Mouse (Mus musculus): ENCODE data around the gene Zfp146.
A peak's percentile ranks its signal among the peaks of the same experiment; 100 is the strongest.
"Not testable (repeated sequence)": the region's sequence is repeated elsewhere in the genome, so short reads cannot be mapped to it uniquely, and the experiment has no call there.

Gene Zfp146

GRCm38 (mm10) chr7:30189116-30189491, 19.6 kb upstream of the Zfp146 start:
- DNase-seq: no peak

- DNase-seq: no peak
Measured at GRCm38 (mm10) chr7:30188344-30189115, 19.0 kb upstream of the Zfp146 start.

GRCm38 (mm10) chr7:30184641-30185348, 15.2 kb upstream of the Zfp146 start:
- DNase-seq: no peak

GRCm38 (mm10) chr7:30183879-30184289, 14.3 kb upstream of the Zfp146 start, which contains the start of gene Cox7a1:
Cox7a1 (plus strand) TSS chr7:30184144.
- peak; percentile 78 for DNase-seq

- not testable (repeated sequence) for DNase-seq
Measured at GRCm38 (mm10) chr7:30183189-30183588, 13.6 kb upstream of the Zfp146 start.

GRCm38 (mm10) chr7:30181929-30182328, 12.4 kb upstream of the Zfp146 start:
- DNase-seq: peak; percentile 59

- peak; percentile 78 for DNase-seq
Measured at GRCm38 (mm10) chr7:30181308-30181707, 11.8 kb upstream of the Zfp146 start.

GRCm38 (mm10) chr7:30178256-30178655, 8.7 kb upstream of the Zfp146 start:
- DNase-seq: no peak

- DNase-seq: no peak
Measured at GRCm38 (mm10) chr7:30176474-30176873, 6.9 kb upstream of the Zfp146 start.

- DNase-seq: no peak
Measured at GRCm38 (mm10) chr7:30170283-30170951, 867 bp upstream of the Zfp146 start.

- DNase-seq: no peak
Measured at GRCm38 (mm10) chr7:30168914-30169582, 502 bp downstream of the Zfp146 start.

GRCm38 (mm10) chr7:30164745-30165144, 4.8 kb downstream of the Zfp146 start:
- no peak for DNase-seq

- no peak for DNase-seq
Measured at GRCm38 (mm10) chr7:30163113-30163512, 6.4 kb downstream of the Zfp146 start.

- no peak for DNase-seq
Measured at GRCm38 (mm10) chr7:30155507-30155906, 14.0 kb downstream of the Zfp146 start.

- no peak for DNase-seq
Measured at GRCm38 (mm10) chr7:30154040-30154439, 15.5 kb downstream of the Zfp146 start.

- no peak for DNase-seq
Measured at GRCm38 (mm10) chr7:30147011-30147410, 22.5 kb downstream of the Zfp146 start.

- peak; percentile 66 for DNase-seq
Measured at GRCm38 (mm10) chr7:30143555-30144209, 25.9 kb downstream of the Zfp146 start.

GRCm38 (mm10) chr7:30143170-30143554, 26.4 kb downstream of the Zfp146 start:
- DNase-seq: no peak

GRCm38 (mm10) chr7:30136826-30137225, 32.7 kb downstream of the Zfp146 start:
- no peak for DNase-seq

- DNase-seq: no peak
Measured at GRCm38 (mm10) chr7:30132396-30132795, 37.2 kb downstream of the Zfp146 start.

GRCm38 (mm10) chr7:30129900-30130299, 39.6 kb downstream of the Zfp146 start:
- no peak for DNase-seq

- DNase-seq: no peak
Measured at GRCm38 (mm10) chr7:30122188-30122530, 47.4 kb downstream of the Zfp146 start.

Data from cerebellum, adult 9-11 months (tissue).